Mouse (Mus musculus) cerebellum, adult (tissue): ENCODE measurements around the gene Myo1c.
"Not testable (repeated sequence)": the region's sequence is repeated elsewhere in the genome, so short reads cannot be mapped to it uniquely, and the experiment has no call there.

ENCODE experiments used
- ATAC-seq: cut with Nextera tagmentation; 2 replicates; pipeline ENCODE4 v1.9.2; 2017; ENCODE audit warnings: mild to moderate bottlenecking, moderate library complexity, mixed read lengths; ENCODE audit not compliant: insufficient number of reproducible peaks, low FRiP score, low TSS enrichment

Gene Myo1c

DNA sequence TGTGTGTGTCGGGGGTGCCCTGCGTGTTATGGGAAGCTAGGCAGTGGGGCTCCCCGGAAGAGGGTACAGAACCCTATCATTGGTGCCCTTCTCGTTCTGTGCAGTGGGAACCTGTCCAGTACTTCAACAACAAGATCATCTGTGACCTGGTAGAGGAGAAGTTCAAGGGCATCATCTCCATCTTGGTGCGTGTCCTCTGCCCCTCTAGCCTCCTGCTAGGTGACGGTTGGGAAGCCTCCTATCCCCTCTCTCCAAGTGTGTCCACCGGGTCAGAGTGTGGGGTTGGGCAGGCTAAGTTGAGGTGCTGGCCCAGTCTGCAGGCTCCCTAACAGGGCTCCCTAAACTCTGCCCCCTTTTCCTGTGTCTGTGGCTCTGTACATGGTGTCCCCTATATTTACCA, 11.8 kb downstream of the Myo1c start:
- ATAC-seq = no peak

DNA sequence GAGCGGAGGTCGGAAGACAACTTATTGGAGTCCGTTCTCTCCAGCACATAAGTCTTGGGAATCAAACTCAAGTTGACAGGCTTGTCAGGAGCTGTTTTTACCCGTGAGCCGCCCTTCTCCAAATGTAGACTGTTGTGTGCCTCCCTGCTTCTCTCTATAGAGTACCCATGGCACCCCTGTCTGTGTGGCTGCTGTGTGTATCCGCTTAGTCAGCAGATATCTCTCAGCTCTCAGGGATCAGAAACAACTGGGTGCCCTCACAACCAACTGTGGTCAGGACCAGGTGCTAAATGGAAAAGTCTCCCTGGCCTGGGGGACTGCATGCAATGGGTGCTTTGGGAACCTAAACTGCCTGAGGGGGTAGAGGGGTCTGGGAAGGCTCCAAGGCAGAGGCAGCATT, 16.0 kb downstream of the Myo1c start:
- no peak for ATAC-seq

DNA sequence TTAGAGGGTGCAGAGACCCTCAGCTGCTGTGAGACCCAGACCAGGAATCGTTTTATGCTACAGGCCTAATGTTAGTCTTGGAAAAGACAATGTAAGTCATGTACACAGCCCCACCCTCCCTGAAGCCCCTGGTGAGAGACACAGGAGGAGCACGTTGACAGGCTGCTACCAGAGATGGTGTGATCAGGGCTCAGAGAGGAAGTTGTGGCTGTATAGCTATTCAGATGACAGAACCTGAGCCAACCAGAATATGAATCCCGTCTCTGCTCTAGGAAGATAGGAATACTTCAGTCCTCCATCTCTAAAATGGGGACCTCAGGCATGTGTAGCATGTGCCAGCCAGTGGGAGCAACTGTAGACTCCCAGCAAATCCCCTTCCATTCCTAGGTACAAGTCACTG, 18.3 kb downstream of the Myo1c start:
- no peak for ATAC-seq

DNA sequence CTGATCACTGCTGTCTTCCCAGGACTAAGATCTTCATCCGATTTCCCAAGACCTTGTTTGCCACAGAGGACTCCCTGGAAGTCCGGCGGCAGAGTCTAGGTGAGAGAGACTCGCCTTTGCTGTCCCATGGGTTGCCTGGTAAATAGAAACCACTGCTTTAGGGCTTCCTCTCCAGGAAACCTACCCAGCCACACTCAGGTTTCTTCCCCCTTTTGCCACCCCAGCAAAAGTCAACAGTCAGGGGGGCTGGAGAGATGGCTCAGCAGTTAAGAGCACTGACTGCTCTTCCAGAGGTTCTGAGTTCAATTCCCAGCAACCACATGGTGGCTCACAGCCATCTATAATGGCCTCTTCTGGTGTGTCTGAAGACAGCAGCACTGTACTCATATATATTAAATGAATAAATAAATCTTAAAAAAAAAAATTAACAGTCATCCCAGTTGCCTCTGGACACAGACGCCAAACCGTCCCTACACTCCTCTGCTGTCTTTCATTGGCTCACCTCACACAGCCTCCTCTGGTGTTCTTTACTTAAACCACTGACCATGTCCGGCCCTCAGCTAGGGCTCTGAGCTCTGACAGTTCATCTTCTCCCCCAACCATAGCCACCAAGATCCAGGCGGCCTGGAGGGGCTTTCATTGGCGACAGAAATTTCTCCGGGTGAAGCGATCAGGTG, 19.0 kb downstream of the Myo1c start:
- ATAC-seq = no peak

DNA sequence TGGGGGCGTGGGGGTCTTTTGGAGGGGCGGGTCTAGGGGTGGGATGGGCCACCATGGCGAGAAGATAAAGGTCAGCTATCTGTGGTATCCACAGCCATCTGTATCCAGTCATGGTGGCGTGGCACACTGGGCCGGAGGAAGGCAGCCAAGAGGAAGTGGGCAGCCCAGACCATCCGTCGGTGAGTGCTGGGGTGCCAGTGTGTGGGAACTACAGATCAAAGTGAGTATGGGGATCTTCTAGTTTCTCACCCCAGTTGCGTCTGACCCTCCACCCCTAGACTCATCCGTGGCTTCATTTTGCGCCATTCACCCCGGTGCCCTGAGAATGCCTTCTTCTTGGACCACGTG, 19.5 kb downstream of the Myo1c start:
- ATAC-seq = no peak

DNA sequence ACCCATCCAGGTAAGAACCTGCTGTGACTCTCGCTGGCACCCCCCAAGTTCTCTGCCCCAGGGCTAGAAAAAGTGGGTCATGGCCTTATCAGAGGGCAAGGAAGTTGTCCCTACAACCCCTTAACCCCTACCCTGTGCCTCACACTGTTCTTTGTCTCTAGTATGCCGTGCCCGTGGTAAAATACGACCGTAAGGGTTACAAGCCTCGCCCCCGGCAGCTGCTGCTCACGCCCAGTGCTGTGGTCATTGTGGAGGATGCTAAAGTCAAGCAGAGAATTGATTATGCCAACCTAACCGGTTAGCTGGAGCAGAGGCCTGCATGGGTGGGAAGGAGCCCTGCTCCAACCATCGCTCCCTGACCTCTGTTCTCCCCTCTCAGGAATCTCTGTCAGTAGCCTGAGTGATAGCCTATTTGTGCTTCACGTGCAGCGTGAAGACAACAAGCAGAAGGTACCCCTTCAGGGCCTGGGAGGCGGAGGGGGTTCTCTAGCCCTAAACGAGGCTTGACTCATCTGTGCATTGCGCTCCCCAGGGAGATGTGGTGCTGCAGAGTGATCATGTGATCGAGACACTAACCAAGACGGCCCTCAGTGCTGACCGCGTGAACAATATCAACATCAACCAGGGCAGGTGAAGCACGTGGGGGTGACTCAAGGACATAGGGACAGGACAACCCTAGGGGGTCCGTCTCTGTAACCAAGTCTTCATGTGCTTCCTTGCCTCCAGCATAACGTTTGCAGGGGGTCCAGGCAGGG, 21.3 kb downstream of the Myo1c start:
- ATAC-seq = no peak

DNA sequence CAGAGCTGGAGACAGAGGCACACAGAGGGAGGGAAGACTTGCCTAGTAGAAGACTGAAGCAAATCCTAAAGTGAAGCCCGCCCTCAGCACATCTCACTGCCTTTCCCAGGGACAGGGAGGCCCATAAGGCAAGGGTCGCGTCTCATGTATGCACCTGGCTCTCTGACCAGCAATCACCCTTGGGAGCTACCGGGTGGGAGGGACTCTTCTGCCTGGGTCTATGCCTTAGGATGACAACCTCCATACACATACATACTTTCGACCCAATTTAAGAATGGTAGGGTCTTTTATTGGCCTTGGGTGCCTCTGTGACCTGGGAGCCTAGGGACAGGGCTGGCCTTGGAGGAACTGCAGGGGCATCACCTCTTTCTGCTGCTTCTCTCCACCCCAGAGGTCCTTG, 23.1 kb downstream of the Myo1c start:
- no peak for ATAC-seq

DNA sequence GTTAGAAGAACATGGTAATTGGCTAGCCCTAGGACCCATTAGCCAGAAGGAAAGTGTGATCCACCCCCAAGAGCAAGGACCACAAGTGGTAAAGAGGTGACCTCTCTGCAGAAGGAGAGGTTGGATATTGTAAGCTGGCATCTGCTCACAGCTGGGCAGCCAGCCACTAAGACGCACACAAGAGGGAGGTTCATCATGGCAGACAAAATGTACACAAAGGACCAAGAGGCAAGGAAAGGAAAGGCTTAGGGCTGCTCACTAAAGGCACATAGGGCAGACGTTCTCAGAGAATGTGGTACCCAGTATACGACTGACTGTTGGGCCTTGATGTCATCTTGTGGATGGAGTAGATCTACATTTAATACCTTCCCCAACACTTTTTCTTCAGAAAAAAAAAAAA, 24.6 kb downstream of the Myo1c start:
- no peak for ATAC-seq

DNA sequence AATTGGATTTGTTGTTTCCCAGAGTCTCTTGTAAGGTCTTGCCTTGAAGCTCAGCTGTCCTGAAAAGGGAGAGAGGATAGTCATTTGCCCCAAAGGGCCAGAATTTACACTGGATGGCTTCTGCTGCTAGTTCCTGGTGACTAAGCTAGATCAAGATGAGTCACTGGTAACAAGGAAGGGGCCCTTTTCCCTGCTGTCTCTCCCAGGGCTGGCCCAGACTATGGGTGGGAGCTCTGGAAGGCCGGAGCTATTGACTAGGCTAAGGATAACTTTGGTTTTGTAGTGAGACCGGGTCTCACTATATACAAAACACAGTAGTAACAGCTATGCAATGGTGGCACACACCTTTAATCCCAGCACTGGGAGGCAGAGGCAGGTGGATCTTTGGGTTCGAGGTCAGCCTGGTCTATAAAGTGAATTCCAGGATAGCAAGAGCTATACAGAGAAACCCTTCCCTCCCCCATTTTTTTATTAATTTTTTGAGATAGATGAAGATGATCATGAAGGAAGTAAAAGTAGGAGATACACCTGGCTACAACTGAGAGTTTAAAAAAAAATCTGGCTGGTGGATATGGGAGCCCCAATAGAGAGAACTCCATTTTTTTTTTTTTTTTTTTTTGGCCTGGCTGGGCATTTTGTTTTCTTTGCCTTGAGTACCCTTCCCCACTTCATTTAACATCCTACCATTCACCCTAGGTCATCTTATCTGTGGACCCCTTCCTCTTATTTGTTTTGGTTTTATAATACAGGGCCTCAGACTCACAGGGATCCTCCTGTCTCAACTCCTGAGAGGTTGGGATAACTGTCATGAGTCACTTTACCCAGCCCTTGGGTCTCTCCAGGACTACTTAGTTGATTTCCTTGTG, 27.8 kb downstream of the Myo1c start:
- no peak for ATAC-seq

DNA sequence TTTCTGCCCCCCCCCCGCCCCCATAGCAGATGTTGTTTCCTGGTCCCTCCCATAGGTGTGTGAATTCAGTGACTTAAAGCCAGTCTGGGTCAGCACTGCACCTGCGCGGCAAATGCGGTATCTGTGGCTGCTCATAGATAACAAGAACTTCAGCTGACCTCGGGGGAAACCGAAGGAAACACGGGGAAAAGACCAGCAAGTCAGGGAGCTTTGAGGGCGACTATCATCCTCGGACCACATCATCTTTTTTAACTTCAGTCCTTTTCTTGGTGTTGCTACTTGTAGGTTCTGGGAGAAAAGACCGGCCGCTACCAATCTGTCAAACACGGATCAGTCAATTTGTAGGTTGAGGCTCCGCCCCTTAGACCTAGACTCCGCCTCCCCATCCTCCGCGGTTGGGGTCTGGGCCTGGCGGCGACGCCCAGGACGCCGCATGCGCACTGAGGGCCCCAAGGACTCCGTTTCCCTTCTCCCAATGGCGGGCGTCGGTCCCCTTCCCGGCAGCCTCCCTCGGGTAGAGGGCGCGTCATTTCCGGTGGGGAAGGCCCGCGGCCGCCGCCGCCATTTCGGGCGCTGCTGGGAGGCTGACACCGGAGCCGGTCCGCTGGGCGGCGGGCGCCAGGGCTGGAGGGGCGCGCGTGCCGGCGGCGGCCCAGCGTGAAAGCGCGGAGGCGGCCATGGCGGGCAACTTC, 28.6 kb downstream of the Myo1c start, which contains the start of gene Crk:
Crk (plus strand) TSS at position 513 of the 692 bp plus-strand sequence.
- peak; percentile 96 for ATAC-seq

DNA sequence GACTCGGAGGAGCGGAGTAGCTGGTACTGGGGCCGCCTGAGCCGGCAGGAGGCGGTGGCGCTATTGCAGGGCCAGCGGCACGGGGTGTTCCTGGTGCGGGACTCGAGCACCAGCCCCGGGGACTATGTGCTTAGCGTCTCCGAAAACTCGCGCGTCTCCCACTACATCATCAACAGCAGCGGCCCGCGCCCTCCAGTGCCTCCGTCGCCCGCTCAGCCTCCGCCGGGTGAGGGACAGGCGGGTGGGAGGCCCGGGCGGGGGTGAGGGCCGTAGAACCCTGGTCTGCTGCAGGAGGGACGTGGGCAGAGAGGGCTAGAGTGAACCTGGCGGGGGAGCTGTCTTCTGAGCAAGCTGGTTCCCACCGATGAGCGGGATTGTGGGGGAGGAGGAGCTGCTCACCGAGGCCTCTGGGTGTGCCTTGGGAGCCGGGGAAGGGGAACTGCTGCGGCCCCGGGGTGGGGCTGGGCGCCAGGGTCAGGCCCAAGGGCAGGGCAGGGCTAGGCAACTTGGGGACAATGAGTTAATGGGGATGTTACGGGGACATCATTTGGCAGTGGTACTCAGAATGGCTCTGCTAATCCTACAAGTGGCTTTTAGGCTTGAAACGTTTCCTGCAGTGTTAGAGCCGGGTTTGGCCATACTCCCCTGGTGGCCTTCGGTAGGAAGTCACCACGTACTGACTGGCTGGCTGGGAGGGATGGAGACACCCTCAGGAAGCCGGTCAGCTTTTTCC, 29.3 kb downstream of the Myo1c start:
- ATAC-seq = peak; percentile 63; the same call in 1 of the 2 replicates

DNA sequence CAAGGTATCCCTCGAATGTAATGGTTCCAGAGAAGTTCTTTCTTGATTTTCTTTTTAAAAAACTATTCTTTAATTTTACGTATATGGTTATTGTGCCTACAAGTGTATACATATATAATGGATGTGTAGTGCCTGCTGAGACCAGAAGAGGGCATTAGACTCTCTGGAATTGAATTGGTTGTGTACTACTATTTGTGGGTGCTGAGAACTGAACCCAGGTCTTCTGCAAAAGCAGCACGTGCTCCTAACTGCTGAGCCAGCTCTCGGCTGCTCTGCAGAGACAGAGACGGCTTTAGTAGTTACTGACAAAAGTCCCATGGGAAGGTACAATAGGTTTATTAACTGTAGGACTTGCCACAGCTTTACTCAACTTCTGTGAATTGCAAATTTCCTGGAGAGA, 34.2 kb downstream of the Myo1c start:
- no peak for ATAC-seq

DNA sequence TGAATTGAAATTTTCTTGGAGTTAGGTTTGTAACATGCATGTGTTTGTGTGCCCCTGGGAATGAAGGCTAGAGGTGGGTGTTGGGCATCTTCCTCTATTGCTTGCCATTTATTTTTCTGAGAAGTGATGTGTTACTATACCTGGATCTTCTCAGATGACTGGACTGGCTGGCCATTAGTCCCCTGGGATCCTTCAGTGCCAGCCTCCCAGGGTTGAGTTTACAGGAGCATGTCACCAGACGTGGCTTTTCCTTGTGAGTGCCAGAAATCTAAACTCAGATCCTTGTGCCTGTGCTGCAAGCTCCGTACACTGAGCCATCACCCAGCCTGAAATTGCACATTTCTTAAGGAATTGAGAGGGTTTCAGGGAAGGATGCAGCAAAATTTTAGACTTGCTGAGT, 34.7 kb downstream of the Myo1c start:
- ATAC-seq = no peak

DNA sequence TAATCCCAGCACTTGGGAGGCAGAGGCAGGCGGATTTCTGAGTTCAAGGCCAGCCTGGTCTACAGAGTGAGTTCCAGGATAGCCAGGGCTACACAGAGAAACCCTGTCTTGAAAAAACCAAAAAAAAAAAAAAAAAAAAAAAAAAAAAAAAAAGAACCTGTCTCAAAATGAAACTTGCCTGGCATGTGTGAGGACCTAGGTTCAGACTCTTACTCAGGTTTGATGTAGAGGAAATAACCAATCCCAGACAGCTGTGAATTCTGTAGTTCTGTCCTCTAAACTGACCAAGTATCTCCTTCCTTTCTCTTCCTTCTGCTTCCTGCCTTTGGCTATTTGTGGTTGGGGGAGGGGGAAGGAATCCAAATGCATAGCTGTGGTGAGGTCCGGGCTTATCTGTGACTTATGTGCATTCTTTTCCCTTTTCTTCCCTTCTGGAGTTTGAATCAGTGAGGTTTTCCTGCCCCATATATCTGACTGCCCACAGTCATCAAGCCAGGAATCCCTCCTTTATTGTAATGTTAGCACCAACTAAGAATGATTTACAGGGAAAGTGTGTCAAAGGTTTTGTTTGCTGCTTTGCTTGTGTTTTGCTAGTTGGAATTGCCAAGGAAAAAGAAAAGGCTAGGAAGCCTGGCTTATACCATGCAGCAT, 37.2 kb downstream of the Myo1c start:
- no peak for ATAC-seq

DNA sequence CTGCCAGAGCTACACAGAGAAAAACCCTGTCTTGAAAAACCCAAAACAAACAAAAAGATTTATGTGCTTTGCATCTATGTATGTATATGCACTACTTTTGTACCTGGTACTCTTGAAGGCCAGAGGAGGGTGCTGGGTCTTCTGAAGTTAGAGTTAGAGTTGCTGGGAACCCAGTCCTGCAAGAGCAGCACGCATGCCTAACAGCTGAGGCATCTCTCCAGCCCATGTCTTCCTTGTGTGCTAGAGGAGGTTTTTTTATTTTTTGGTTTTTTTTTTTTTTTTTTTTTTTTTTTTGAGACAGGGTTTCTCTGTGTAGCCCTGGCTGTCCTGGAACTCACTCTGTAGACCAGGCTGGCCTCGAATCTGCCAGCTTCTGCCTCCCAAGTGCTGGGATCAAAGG, 37.8 kb downstream of the Myo1c start:
- ATAC-seq = no peak

DNA sequence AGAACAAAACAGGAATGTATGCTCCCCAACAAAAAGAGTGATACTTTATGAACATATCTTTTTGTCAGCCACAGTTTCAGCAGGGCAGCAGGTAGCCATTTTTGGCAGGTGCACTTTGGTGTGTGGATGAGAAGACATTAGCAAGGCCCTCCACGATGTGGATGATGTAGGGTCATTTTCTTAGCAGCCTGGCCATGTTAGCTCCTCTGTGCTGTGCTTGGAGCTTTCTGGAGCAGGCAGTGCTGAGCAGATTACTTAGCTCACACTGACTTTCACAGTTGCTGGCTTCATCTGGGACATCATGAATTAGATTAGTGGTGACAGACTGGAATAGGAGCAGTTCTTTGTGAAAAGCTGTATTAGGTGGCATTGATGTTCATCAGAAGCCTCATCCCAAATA, 39.7 kb downstream of the Myo1c start:
- ATAC-seq = no peak

DNA sequence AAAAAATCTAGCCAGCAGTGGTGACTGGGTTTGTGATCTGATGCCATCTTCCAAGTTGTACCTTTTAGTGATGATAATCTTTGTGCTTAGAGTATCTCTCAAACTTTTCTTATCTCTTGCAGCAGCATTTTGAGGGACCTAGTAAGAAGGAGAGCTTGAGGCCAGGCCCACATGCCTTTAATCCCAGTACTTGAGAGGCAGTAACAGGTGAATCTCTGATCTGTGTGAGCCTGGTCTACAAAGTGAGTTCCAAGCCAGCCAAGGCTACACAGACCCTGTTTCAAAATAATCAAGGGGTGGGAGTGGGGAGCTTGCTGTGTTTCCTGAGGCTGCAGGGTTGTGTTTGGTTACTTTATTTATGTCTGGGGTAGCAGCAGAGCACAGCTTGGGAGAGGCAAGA, 40.7 kb downstream of the Myo1c start:
- no peak for ATAC-seq

DNA sequence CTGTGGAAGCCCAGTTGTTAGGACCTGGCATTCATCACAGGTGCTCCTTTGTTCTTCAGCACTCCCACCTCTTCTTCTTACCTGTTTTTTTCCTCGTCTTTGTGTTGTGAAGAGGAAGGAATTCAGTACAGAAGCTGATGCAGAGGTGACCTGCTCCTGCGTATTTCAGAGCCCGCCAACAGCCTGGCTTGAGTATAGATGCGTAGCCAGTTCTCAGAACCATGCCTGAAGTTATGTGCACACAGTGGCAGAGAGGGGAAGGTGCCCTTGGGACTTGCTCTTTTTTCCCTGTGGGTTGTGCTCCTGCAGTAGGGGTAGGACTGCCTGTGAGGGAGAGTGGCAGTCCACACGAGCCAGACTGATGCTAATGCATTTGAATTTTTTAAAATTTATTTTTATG, 43.3 kb downstream of the Myo1c start:
- no peak for ATAC-seq

DNA sequence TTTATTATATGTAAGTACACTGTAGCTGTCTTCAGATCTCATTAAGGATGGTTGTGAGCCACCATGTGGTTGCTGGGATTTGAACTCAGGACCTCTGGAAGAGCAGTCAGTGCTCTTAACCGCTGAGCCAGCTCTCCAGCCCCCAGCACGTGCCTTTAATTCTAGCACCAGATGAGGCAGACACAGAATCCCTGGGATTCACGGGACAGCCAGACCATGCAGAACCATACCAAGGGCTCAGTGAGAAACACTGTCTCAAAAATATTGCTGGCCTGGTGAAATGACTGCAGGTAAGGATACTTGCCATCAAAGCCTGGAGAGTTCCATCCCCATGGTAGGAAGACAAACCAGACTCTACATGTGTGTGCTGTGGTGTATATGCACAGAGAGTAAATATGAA, 47.2 kb downstream of the Myo1c start:
- not testable (repeated sequence) for ATAC-seq

DNA sequence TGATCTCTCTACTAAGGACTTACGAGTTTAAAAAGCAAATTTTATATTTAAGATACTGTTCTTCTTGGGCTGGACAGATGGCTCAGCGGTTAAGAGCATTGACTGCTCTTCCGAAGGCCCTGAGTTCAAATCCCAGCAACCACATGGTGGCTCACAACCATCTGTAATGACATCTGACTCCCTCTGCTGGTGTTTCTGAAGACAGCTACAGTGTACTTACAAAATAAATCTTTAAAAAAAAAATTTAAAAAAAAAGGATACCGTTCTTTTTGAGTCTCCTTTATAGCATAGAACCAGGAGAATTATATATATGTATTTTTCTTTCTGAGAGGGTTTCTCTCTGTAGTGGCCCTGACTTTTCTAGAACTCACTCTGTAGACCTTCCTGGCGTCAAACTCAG, 50.3 kb downstream of the Myo1c start:
- no peak for ATAC-seq
